Mouse (Mus musculus): ENCODE measurements at regions not wholly inside any gene's neighbourhood (a gene's known extent, or its start where the extent isn't known, plus 50 kb on each side); places are given as distances from the start of the nearest gene placed in this dataset.
A peak's percentile ranks its signal among the peaks of the same experiment; 100 is the strongest.
"Not testable (repeated sequence)": the region's sequence is repeated elsewhere in the genome, so short reads cannot be mapped to it uniquely, and the experiment has no call there.

DNA sequence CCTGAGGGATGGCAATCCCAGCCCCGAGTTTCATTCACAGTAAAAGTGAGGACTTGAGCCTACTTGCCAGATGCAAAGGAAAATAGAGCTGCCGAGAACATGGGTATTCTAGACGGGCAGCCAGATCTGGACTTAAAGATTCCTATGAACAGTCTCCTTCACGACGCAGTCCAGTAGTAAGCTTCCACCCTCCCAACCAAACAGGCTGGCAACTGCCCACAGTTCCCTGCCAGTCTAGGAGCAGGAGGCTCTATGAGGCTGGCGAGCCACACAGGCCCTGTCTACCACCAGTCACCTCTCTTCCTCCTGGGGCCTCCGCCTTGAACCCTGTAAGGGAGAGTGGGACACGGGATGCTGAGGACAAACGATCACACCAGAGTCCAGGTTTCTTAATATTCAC is 153.5 kb upstream of the Snrpn start:
- no peak for DNase-seq (ENCODE audit: low spot score in 2 of 2)

DNA sequence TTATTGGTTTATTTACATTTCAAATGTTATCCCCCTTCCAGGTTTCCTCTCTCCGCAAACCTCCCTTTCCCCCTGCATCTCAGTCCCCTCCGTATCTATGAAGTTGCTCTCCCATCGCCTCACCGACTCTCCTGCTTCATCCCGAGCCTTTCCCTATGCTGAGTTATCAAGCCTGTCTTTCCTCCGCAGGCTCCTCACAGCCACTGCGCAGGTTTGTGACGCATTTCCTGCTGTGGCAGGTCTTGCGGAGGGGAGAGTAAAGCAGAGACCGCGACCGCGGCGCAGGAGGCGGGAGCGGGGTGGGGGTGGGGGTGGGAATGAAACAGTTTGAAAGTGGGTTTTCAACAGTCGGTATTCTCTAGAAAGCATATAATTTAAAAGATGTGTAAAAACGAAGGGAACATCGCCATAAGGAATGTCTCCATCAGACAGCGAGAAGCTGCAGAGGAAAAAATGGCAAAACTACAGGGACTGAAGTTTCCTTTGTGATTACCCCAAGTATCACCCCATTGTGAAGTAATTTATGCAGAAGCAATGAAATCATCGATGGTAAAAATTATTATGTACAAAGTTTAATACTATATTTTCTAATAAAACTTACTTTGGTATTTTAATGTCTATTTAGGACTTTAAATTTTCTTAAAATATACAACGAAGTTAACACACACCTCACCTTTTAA is 104.3 kb upstream of the Snrpn start:
- DNase-seq (ENCODE audit: low spot score in 2 of 2) = not testable (repeated sequence)

DNA sequence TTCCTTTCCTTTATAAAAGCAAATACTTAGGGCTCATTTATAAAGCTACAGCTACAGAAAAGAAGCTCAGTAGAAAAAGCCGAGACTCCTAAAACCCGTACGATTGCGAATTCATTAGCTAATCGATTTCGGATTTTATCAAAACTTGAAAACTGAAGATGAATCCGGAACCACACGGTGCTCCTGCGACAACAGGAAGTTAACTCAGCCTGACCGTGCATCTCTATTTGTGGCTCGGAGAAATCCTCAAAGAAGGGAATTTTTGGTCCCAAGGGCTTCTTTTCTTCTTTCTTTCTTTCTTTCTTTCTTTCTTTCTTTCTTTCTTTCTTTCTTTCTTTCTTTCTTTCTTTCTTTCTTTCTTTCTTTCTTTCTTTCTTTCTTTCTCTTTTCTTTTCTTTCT is 103.7 kb upstream of the Snrpn start:
- peak in 1 of 2 experiments; percentile 12 for DNase-seq (ENCODE audit: low spot score in 2 of 2)

DNA sequence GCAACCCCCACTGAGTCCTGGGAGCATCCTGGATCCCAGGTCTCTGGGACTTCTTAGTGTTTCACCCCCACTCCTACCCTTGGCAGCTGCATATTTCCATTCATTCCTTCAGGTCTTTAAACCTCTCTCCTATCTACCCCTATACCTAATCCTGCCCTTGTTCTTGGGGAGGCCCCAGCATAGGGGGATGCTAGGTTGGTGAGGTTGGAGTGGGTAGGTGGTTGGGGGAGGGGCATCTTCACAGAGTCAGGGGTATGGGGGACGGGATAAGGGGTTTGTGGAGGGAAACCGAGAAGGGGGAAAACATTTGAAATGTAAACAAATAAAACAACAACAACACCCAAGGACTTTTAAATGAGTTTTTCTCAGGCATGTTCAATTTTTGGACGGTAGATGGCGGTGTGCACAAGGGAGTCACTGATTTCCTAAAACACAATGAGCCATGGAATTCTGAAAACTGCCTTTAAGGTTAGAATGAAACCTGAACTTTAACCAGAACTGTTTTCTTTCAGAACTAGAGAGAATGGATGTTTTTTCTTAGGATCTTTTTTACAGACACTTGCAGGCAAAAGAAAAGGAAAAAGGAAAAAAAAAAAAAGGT is 98.7 kb upstream of the Snrpn start:
- DNase-seq (ENCODE audit: low spot score in 2 of 2) = peak in 1 of 2 experiments; percentile 29

DNA sequence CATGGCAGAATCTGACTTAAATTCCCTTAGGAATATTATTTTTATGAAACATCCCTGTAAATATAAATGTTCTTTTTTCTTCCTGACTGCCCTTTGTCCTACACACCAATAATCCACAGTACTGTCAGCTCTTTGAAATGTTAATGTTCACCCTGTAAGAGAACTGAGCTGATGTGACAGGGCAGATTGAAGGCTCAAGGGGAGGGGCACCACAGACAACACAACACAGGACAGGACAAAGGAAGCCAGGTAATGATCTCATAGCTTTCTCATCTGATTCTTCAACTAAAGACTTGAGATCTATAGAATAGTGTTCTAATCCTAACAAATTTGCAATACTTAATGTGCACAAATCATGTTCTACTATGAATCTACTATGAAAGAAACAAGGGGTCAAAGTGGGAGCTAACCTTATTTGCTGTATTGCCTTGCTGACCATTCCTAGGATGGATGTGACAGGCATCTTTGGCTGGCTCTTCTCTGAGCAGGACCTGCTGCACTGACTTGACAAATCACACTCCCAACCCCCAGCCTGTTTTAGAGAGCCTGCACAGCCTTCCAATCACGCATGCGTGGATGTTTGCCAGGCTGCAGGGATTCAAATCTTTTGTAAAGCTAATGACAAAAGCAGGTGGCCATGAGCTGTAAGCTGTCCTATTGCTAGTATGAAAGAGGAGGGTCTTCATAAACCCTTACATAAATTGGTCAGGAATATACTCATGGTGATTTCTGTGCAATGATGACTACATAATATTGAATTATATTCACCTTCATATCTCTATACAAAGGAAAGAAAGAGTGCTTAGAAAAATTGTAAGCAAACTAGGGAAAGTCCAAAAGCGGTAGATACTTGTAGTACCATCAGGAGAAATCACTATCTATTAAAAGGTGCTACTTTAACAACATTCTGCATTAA is 76.6 kb upstream of the Snrpn start:
- DNase-seq (ENCODE audit: low spot score in 2 of 2) = peak in 1 of 2 experiments; percentile 37
